ENCODE assay signal across 28 mouse cellular contexts in genomic region chr15:62395377-62395776, GRCm38 (mm10).
"Had no signal": no experiment of that assay in that cellular context is flagged by ENCODE, and none has a peak within 500 bp of the region (broad histone marks: within the 10 kb centered on the region; RNA-seq: fewer than 3 reads in every experiment).

No protein-coding gene starts in this region.

- H3K27me3 ChIP-seq: heart, embryonic 12.5 days; hindbrain, embryonic 12.5 days; intestine, embryonic 15.5 days; kidney, embryonic 15.5 days; limb, embryonic 12.5 days had no signal

- H3K36me3 ChIP-seq: heart, embryonic 10.5 days; heart, embryonic 12.5 days; hindbrain, embryonic 10.5 days; hindbrain, embryonic 12.5 days; intestine, embryonic 15.5 days; kidney, embryonic 15.5 days; limb, embryonic 10.5 days; limb, embryonic 12.5 days had no signal

- H3K4me2 ChIP-seq: heart, embryonic 12.5 days; hindbrain, embryonic 12.5 days; hindbrain, embryonic 14.5 days; intestine, embryonic 15.5 days; kidney, embryonic 15.5 days; limb, embryonic 12.5 days; liver, embryonic 11.5 days had no signal

- H3K9me3 ChIP-seq: heart, embryonic 10.5 days; hindbrain, embryonic 10.5 days; hindbrain, embryonic 12.5 days; intestine, embryonic 15.5 days; kidney, embryonic 15.5 days; limb, embryonic 10.5 days; limb, embryonic 12.5 days had no signal

- DNase-seq: gastrocnemius, adult 2 months; gastrocnemius, postnatal 10 days; gastrocnemius, postnatal 25 days; heart, adult 18-20 months; heart, postnatal 10 days; heart, postnatal 4 days; kidney, adult 18-20 months; kidney, adult 8-10 months; kidney, postnatal 14 days; kidney, postnatal 36 days; layer of hippocampus, adult 9-11 months; layer of hippocampus, postnatal 36 days; liver had no signal

- H3K9ac ChIP-seq: heart, embryonic 12.5 days; hindbrain, embryonic 12.5 days; hindbrain, embryonic 14.5 days; intestine, embryonic 15.5 days; kidney, embryonic 15.5 days; limb, embryonic 12.5 days; liver, embryonic 14.5 days had no signal

- ATAC-seq: hindbrain, embryonic 16.5 days; inflammation-experienced regulatory T-cells, adult 6 months; intestine, embryonic 15.5 days; intestine, postnatal 0 days had no signal

- H3K4me1 ChIP-seq: heart, embryonic 10.5 days; heart, embryonic 12.5 days; hindbrain, embryonic 10.5 days; hindbrain, embryonic 12.5 days; intestine, embryonic 15.5 days; limb, embryonic 10.5 days; limb, embryonic 12.5 days had no signal

- H3K27ac ChIP-seq: gastrocnemius, adult 2 months; heart, embryonic 10.5 days; hindbrain, embryonic 10.5 days; hindbrain, embryonic 12.5 days; hindbrain, embryonic 14.5 days; intestine, embryonic 15.5 days; kidney, embryonic 15.5 days; kidney, postnatal 0 days; limb, embryonic 10.5 days; limb, embryonic 12.5 days; liver, embryonic 14.5 days had no signal

- H3K4me3 ChIP-seq: gastrocnemius, adult 2 months; heart, embryonic 10.5 days; heart, embryonic 12.5 days; hindbrain, embryonic 10.5 days; hindbrain, embryonic 12.5 days; intestine, embryonic 15.5 days; kidney, embryonic 15.5 days; limb, embryonic 10.5 days; limb, embryonic 12.5 days had no signal
